Mouse (Mus musculus): ENCODE data around the gene Rc3h2. TPM values are rescaled to one million over a fixed set of nuclear protein-coding genes. Genes with fewer than 3 reads are reported as not detected.
A peak's percentile ranks its signal among the peaks of the same experiment; 100 is the strongest.

The Rc3h2 gene
- 18.9 and 20.1 TPM in 2 replicates for polyA plus RNA-seq (2016; fragmentation: Nextera tagmentation; extraction: Ambion mirVana)

- H3K4me3 ChIP-seq = peak within 1 kb of the TSS; percentile 95
- under 1% methylated on average over 71 of the region's 75 CpGs for WGBS
- no peaks in the 10 kb centered on the region for H3K27me3 ChIP-seq (replicated peaks; ENCODE audit: low read depth, poor library complexity, severe bottlenecking)
- peak; percentile 96 for DNase-seq (ENCODE audit: low spot score)
- no peaks in the 10 kb centered on the region for H3K9me3 ChIP-seq
- H3K4me1 ChIP-seq = peaks cover 16% of the 10 kb centered on the region
- H3K36me3 ChIP-seq (replicated peaks) = peaks cover 34% of the 10 kb centered on the region
- H3K27ac ChIP-seq (replicated peaks) = peak within 1 kb of the TSS; percentile 98
These were observed at the start of gene Rc3h2 for GRCm38 (mm10) chr2:37422306-37423304. TSS of gene Rc3h2 (minus strand) at chr2:37422903.

GRCm38 (mm10) chr2:37466266-37466665 is 43.6 kb upstream of the Rc3h2 start:
- H3K9me3 ChIP-seq = no peaks in the 10 kb centered on the region
- no peak overlapping the region for H3K4me3 ChIP-seq
- H3K27ac ChIP-seq (replicated peaks) = no peak overlapping the region
- no peak for DNase-seq (ENCODE audit: low spot score)
- no peaks in the 10 kb centered on the region for H3K27me3 ChIP-seq (replicated peaks; ENCODE audit: low read depth, poor library complexity, severe bottlenecking)
- H3K4me1 ChIP-seq = no peaks in the 10 kb centered on the region
- whole genome bisulfite sequencing = 97% methylated on average over 4 of the region's 4 CpGs
- H3K36me3 ChIP-seq (replicated peaks) = peaks cover 33% of the 10 kb centered on the region

DNA sequence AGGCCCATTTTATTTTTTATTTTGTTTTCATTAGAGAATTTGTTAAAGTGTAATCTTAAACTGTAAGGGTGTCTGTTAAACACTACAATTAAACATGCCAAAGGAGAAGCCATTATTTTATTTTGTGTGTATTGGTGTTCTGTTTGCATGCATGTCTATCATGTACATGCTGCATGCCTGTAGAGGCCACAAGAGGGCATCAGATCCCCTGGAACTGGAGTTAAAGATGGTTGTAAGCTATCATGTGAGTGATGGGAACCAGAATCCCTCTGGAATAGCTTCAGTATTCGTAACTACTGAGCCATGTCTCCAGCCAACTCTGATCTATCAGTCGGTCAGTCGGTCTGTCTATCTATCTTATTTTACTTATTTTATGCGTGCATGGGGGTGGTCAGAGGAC is 38.0 kb upstream of the Rc3h2 start:
- Histone ChIP-seq H3K27ac (replicated peaks) (no peak overlapping the region), H3K4me1 (no peaks in the 10 kb centered on the region), H3K27me3 (replicated peaks; ENCODE audit: low read depth, poor library complexity, severe bottlenecking) (no peaks in the 10 kb centered on the region), H3K36me3 (replicated peaks) (peaks cover 24% of the 10 kb centered on the region), H3K4me3 (no peak overlapping the region), H3K9me3 (no peaks in the 10 kb centered on the region)
- 97% methylated on average over 4 of the region's 4 CpGs for WGBS
- no peak for DNase-seq (ENCODE audit: low spot score)

- under 1% methylated on average over 24 of the region's 24 CpGs for WGBS
- Histone ChIP-seq H3K4me1 (peaks cover 14% of the 10 kb centered on the region), H3K4me3 (peak overlapping the region; percentile 99), H3K36me3 (replicated peaks) (peaks cover 10% of the 10 kb centered on the region; the same call in 1 of the 2 replicates), H3K27ac (replicated peaks) (peak overlapping the region; percentile 97), H3K9me3 (no peaks in the 10 kb centered on the region), H3K27me3 (replicated peaks; ENCODE audit: low read depth, poor library complexity, severe bottlenecking) (no peaks in the 10 kb centered on the region)
- DNase-seq (ENCODE audit: low spot score) = no peak
These were observed 29.7 kb upstream of the Rc3h2 start for GRCm38 (mm10) chr2:37452376-37452760.

GRCm38 (mm10) chr2:37451667-37452375 is 29.1 kb upstream of the Rc3h2 start:
- peak; percentile 97 for DNase-seq (ENCODE audit: low spot score)
- Histone ChIP-seq H3K27ac (replicated peaks) (peak overlapping the region; percentile 97), H3K27me3 (replicated peaks; ENCODE audit: low read depth, poor library complexity, severe bottlenecking) (no peaks in the 10 kb centered on the region), H3K4me3 (peak overlapping the region; percentile 99), H3K4me1 (peaks cover 14% of the 10 kb centered on the region), H3K9me3 (no peaks in the 10 kb centered on the region), H3K36me3 (replicated peaks) (peaks cover 10% of the 10 kb centered on the region; the same call in 1 of the 2 replicates)
- 9% methylated on average over 44 of the region's 44 CpGs for WGBS

GRCm38 (mm10) chr2:37442611-37443591 is 20.2 kb upstream of the Rc3h2 start, which contains the start of the genes Zbtb26, Zbtb6 and Rabgap1:
TSS of gene Zbtb26 (minus strand) at chr2:37443135.
TSS of gene Zbtb6 (minus strand) at chr2:37443171.
TSS of gene Rabgap1 (plus strand) at chr2:37443279.
- Histone ChIP-seq H3K9me3 (no peaks in the 10 kb centered on the region), H3K36me3 (replicated peaks) (peaks cover 14% of the 10 kb centered on the region; the same call in 1 of the 2 replicates), H3K4me1 (peaks cover 23% of the 10 kb centered on the region), H3K27me3 (replicated peaks; ENCODE audit: low read depth, poor library complexity, severe bottlenecking) (no peaks in the 10 kb centered on the region), H3K27ac (replicated peaks) (peak within 1 kb of the TSS; percentile 96), H3K4me3 (peak within 1 kb of the TSS; percentile 85)
- WGBS = under 1% methylated on average over 51 of the region's 51 CpGs
- DNase-seq (ENCODE audit: low spot score) = peak; percentile 98

- no peaks in the 10 kb centered on the region for H3K27me3 ChIP-seq (replicated peaks; ENCODE audit: low read depth, poor library complexity, severe bottlenecking)
- 33% methylated on average over 7 of the region's 7 CpGs for WGBS
- H3K36me3 ChIP-seq (replicated peaks) = peaks cover 44% of the 10 kb centered on the region
- H3K9me3 ChIP-seq = no peaks in the 10 kb centered on the region
- peaks cover 17% of the 10 kb centered on the region for H3K4me1 ChIP-seq
- H3K4me3 ChIP-seq = peak overlapping the region; percentile 90
- DNase-seq (ENCODE audit: low spot score) = peak; percentile 23
- peak overlapping the region; percentile 95 for H3K27ac ChIP-seq (replicated peaks)
These were observed 8.9 kb upstream of the Rc3h2 start for GRCm38 (mm10) chr2:37431609-37432008.

- H3K4me3 ChIP-seq = peak overlapping the region; percentile 90
- peak overlapping the region; percentile 95 for H3K27ac ChIP-seq (replicated peaks)
- peak; percentile 86 for DNase-seq (ENCODE audit: low spot score)
- no peaks in the 10 kb centered on the region for H3K9me3 ChIP-seq
- H3K36me3 ChIP-seq (replicated peaks) = peaks cover 36% of the 10 kb centered on the region
- under 1% methylated on average over 38 of the region's 38 CpGs for WGBS
- peaks cover 17% of the 10 kb centered on the region for H3K4me1 ChIP-seq
- H3K27me3 ChIP-seq (replicated peaks; ENCODE audit: low read depth, poor library complexity, severe bottlenecking) = no peaks in the 10 kb centered on the region
These were observed 8.1 kb upstream of the Rc3h2 start for GRCm38 (mm10) chr2:37430593-37431464.

- no peak for DNase-seq (ENCODE audit: low spot score)
- H3K4me3 ChIP-seq = 0 out of 2 replicates have a peak overlapping the region, but pooled peaks have one; percentile 95
- H3K9me3 ChIP-seq = no peaks in the 10 kb centered on the region
- H3K36me3 ChIP-seq (replicated peaks) = peaks cover 35% of the 10 kb centered on the region
- WGBS = 65% methylated on average over 3 of the region's 3 CpGs
- H3K27ac ChIP-seq (replicated peaks) = no peak overlapping the region
- H3K27me3 ChIP-seq (replicated peaks; ENCODE audit: low read depth, poor library complexity, severe bottlenecking) = no peaks in the 10 kb centered on the region
- H3K4me1 ChIP-seq = peaks cover 16% of the 10 kb centered on the region
These were observed 968 bp upstream of the Rc3h2 start for GRCm38 (mm10) chr2:37423671-37424070.

GRCm38 (mm10) chr2:37421903-37422302 is 800 bp downstream of the Rc3h2 start:
- WGBS = 10% methylated on average over 3 of the region's 3 CpGs
- H3K36me3 ChIP-seq (replicated peaks) = peaks cover 32% of the 10 kb centered on the region
- peak overlapping the region; percentile 98 for H3K27ac ChIP-seq (replicated peaks)
- peak overlapping the region; percentile 95 for H3K4me3 ChIP-seq
- H3K9me3 ChIP-seq = no peaks in the 10 kb centered on the region
- no peak for DNase-seq (ENCODE audit: low spot score)
- H3K4me1 ChIP-seq = peaks cover 16% of the 10 kb centered on the region
- H3K27me3 ChIP-seq (replicated peaks; ENCODE audit: low read depth, poor library complexity, severe bottlenecking) = no peaks in the 10 kb centered on the region

GRCm38 (mm10) chr2:37395539-37395938 is 27.2 kb downstream of the Rc3h2 start:
- Histone ChIP-seq H3K4me3 (no peak overlapping the region), H3K4me1 (no peaks in the 10 kb centered on the region), H3K9me3 (no peaks in the 10 kb centered on the region), H3K27ac (replicated peaks) (no peak overlapping the region), H3K27me3 (replicated peaks; ENCODE audit: low read depth, poor library complexity, severe bottlenecking) (no peaks in the 10 kb centered on the region), H3K36me3 (replicated peaks) (peaks cover 82% of the 10 kb centered on the region)
- no peak for DNase-seq (ENCODE audit: low spot score)
- 82% methylated on average over 1 of the region's 1 CpGs for whole genome bisulfite sequencing

Data from embryonic facial prominence, embryonic 10.5 days (tissue).